Mouse (Mus musculus) thymus, postnatal 36 days (tissue): ENCODE measurements at regions not wholly inside any gene's neighbourhood (a gene's known extent, or its start where the extent isn't known, plus 50 kb on each side); places are given as distances from the start of the nearest gene placed in this dataset.

Experiments
- DNase-seq, 2 experiments: peaks; one replicate each; pipeline ENCODE4 v3.0.0; 2022; ENCODE audit warnings: mixed read lengths in 2 of 2

DNA sequence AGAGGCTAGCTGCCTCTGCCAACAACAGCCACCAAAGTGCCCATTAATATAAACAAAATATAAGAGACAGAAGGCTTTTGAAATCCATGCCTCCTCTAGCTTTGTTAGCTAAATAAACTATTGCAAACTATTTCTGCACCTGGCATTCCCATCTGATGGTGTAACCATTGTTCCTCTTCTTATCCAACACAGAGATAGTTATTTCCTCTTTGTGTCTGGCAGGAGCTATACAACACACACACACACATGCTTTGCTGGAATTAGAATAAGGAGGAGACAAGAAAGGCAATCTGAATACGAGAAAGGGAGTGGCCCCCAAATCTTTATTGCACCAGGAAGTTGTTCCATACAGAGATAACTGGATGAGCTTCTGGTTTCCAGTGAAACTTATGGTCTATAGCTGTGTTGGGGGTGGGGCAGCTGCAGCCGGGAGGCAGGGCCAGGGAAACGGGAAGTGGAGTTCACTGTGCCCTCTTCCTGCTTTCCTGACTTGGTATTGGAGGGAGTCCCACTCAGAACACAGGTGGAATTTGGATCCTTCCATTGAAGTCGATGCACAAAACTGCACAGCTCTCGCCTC, 64.0 kb upstream of the Zdhhc17 start:
- DNase-seq = no peak

DNA sequence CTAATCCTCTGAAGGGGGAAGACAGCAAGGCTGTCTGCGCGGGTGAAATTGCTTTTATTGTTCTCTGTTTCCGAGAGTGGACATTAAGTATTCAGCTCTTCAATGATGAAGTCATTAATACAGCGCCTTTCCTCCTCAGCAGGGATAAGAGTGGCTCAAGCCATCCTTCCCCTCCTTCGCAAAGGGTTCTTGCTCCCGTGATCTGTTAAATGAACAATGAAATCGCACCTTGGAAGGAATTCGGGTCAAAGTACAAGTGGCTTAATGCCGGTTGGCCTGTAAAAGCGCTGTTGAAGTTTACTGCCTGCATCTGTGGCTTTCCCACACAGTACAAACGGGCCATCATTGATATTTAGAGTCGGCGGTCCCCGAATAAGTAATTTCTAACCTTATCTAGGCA, 63.3 kb upstream of the Zdhhc17 start:
- DNase-seq = no peak

DNA sequence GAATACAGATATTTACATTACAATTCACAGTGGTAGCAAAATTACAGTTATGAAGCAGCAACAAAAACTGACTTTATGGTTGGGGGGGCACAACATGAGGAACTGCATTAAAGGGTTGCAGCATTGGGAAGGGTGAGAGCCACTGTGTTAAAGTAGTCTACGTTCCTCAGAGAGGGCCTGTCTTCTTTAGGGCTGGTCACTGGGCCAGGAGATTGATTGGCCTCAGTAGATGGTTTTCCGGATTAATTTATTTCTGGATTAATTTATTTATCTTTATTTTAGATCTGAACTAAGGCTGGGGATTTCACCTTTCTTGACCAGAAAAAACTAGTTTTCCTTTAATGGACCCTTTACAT, 62.6 kb upstream of the Zdhhc17 start:
- DNase-seq = no peak

DNA sequence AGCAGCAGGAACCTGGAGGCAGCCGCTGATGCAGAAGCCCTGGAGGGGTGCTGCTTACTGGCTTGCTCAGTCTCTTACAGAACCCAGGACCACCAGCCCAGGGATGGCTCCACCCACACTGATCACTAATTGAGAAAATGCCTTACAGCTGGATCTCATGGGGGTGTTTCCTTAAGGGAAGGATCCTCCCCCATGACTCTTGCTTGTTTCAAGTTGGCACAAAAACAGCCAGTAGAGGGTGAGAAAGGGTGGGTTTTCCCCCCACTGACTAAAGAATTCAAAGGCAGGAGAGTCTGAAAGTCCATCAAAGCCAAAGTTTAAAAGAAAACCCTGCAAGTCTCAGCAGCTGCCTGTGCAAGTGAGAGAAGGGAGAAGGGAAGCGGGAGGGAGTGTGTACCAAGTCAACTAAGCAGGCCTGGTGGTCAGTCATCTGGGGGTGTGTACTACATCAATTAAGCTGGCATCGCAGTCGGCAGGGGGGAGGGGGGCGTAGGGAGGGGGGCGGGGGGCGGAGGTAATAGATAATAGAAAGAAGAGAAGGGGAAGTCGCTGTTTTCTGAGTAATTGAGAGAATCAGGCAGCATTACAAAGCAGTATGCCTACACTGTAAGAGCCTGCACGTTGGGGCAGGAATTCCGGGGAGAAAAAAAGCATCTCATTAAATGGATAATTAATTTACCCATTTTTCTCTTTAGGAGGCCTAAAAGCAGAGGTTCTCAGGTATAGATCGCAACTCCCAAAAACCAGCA, 62.0 kb upstream of the Zdhhc17 start:
- no peak for DNase-seq

DNA sequence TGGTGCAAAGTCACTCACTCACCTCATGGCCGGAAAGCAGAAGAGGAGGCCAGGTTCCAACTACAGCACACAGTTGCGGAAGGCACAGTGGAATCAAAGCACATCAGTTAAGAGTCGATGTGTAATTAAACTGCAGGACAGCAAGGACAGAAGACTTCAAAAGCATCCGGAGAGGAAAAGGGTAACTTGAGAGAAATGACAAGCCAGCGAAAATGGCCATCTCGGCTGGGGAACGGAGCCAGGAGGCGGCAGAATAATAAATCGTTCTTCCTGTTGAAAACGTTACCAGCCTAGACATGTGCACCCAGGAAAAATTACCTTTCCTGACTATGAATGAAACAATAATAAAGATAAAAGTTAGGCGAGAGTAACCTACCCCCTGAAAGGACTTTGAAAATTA, 56.2 kb upstream of the Zdhhc17 start:
- no peak for DNase-seq

DNA sequence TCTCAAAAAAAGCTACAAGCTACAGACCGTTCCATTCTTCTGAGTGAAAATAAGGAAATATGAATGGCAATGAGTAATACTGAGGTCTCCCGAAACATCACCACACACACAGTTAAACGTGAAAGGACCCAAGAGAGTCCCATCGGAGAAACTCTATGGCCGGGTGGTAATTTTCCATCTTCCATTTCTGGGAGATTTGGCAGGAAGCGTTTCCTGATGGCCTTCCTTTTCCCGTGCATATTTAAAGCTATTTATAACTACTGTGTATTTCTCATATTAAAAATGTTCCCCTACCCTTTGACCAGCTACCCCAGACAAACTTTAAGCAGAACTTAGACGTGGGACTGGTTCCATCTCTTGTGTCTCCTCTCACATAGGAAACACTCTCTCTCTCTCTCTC, 50.7 kb upstream of the Zdhhc17 start:
- no peak for DNase-seq
